Mouse (Mus musculus) kidney, postnatal 0 days (tissue): ENCODE measurements around the gene Fbxl19. TPM values are rescaled to one million over a fixed set of nuclear protein-coding genes. Genes with fewer than 3 reads are reported as not detected.
"Not testable (repeated sequence)": the region's sequence is repeated elsewhere in the genome, so short reads cannot be mapped to it uniquely, and the experiment has no call there.

ENCODE experiments used
- ATAC-seq: fragments of 200-750 bp; cut with Nextera tagmentation; replicated peaks from 2 replicates; pipeline ENCODE4 v1.8.0; 2017; ENCODE audit warnings: low read depth, moderate number of reproducible peaks, moderate TSS enrichment, moderate library complexity; ENCODE audit not compliant: low FRiP score
- DNase-seq: peaks from one replicate; pipeline ENCODE4 v3.0.0-alpha.2; 2016; ENCODE audit warnings: low spot score
- H3K27ac ChIP-seq: fragments of 300-500 bp; sonication (generic); 2 replicates; pipeline ENCODE4 v1.5.1; 2014; ENCODE audit warnings: mild to moderate bottlenecking
- H3K27me3 ChIP-seq: fragments of 300-500 bp; sonication (generic); 2 replicates; pipeline ENCODE4 v1.6.1; 2014; ENCODE audit warnings: low read length, mixed read lengths; ENCODE audit not compliant: insufficient read depth
- H3K36me3 ChIP-seq: fragments of 300-500 bp; sonication (generic); 2 replicates; pipeline ENCODE4 v1.6.1; 2014; ENCODE audit warnings: low read length, mixed read lengths; ENCODE audit not compliant: insufficient read depth
- H3K4me1 ChIP-seq: fragments of 300-500 bp; sonication (generic); replicated peaks from 2 replicates; pipeline ENCODE4 v1.6.1; 2014; ENCODE audit warnings: antibody characterized with exemption, low read length, mixed read lengths; ENCODE audit not compliant: insufficient read depth
- H3K4me2 ChIP-seq: fragments of 300-500 bp; sonication (generic); 2 replicates; pipeline ENCODE4 v1.6.1; 2014; ENCODE audit warnings: mild to moderate bottlenecking, low read length, moderate library complexity, mixed read lengths
- H3K4me3 ChIP-seq: fragments of 300-500 bp; sonication (generic); replicated peaks from 2 replicates; pipeline ENCODE4 v1.5.1; 2014; ENCODE audit warnings: low read depth, low read length
- H3K9ac ChIP-seq: fragments of 300-500 bp; sonication (generic); 2 replicates; pipeline ENCODE4 v1.6.1; 2014; ENCODE audit warnings: low read depth, low read length
- H3K9me3 ChIP-seq: fragments of 300-500 bp; sonication (generic); replicated peaks from 2 replicates; pipeline ENCODE4 v1.6.1; 2016; ENCODE audit warnings: low read length, inconsistent platforms, mixed read lengths
- CTCF ChIP-seq: IDR thresholded peaks from 2 replicates; pipeline ENCODE4 v1.5.1; 2016; ENCODE audit warnings: antibody characterized with exemption, low read depth, mild to moderate bottlenecking, moderate library complexity
- WGBS: fragments of 180-500 bp; shearing (Covaris S2); extraction: QIAGEN DNeasy Blood & Tissue Kit; methylation state at CpG from one replicate; pipeline ENCODE4 v1.1.7; 2014; 5-methylcytosine and 5-hydroxymethylcytosine counted together
- polyA plus RNA-seq: library from polyadenylated mRNA; unstranded; fragments of >200 nt; fragmentation: Nextera tagmentation; extraction: Ambion mirVana; gene quantifications from 2 replicates; pipeline ENCODE4 v1.2.1, GENCODE M21; 2015

The Fbxl19 gene
- polyA plus RNA-seq, 1 experiment from 2014 or later, result 2.8 TPM

- Histone ChIP-seq H3K9ac (no peak overlapping the region), H3K4me1 (no peaks in the 10 kb centered on the region), H3K9me3 (no peaks in the 10 kb centered on the region), H3K36me3 (no peaks in the 10 kb centered on the region), H3K27me3 (no peaks in the 10 kb centered on the region), H3K27ac (no peak overlapping the region), H3K4me2 (no peak overlapping the region), H3K4me3 (no peak overlapping the region)
- no peak for ATAC-seq
- TF ChIP-seq CTCF, result no peak
- WGBS, result 66% methylated on average over 2 of the region's 2 CpGs
- DNase-seq, result no peak
Measured at GRCm38 (mm10) chr7:127725490-127725889, 18.9 kb upstream of the Fbxl19 start.

- TF ChIP-seq CTCF, result no peak
- 74% methylated on average over 6 of the region's 6 CpGs for WGBS
- Histone ChIP-seq H3K9me3 (no peaks in the 10 kb centered on the region), H3K4me2 (no peak overlapping the region), H3K4me1 (no peaks in the 10 kb centered on the region), H3K27ac (no peak overlapping the region), H3K27me3 (no peaks in the 10 kb centered on the region), H3K36me3 (no peaks in the 10 kb centered on the region), H3K4me3 (no peak overlapping the region), H3K9ac (no peak overlapping the region)
- ATAC-seq (no peak), DNase-seq (no peak)
Measured at GRCm38 (mm10) chr7:127725924-127726323, 18.4 kb upstream of the Fbxl19 start.

GRCm38 (mm10) chr7:127727898-127728297 lies 16.4 kb upstream of the Fbxl19 start:
- Histone ChIP-seq H3K9me3 (no peaks in the 10 kb centered on the region), H3K27me3 (no peaks in the 10 kb centered on the region), H3K4me2 (no peak overlapping the region), H3K9ac (no peak overlapping the region), H3K4me3 (no peak overlapping the region), H3K4me1 (no peaks in the 10 kb centered on the region), H3K27ac (no peak overlapping the region), H3K36me3 (no peaks in the 10 kb centered on the region)
- WGBS, result 85% methylated on average over 7 of the region's 7 CpGs
- DNase-seq, result no peak
- ATAC-seq, result no peak
- no peak for TF ChIP-seq CTCF

GRCm38 (mm10) chr7:127730170-127730569 lies 14.2 kb upstream of the Fbxl19 start:
- Histone ChIP-seq H3K4me2 (no peak overlapping the region), H3K27ac (no peak overlapping the region), H3K9ac (no peak overlapping the region), H3K36me3 (no peaks in the 10 kb centered on the region), H3K4me3 (no peak overlapping the region), H3K27me3 (no peaks in the 10 kb centered on the region), H3K4me1 (no peaks in the 10 kb centered on the region), H3K9me3 (no peaks in the 10 kb centered on the region)
- no peak for ATAC-seq
- 66% methylated on average over 4 of the region's 4 CpGs for WGBS
- DNase-seq, result no peak
- TF ChIP-seq CTCF, result no peak

GRCm38 (mm10) chr7:127732066-127732465 lies 12.3 kb upstream of the Fbxl19 start, which contains the start of gene Ctf2:
Gene Ctf2 (minus strand): TSS chr7:127732166.
- H3K27ac ChIP-seq, H3K9ac ChIP-seq, H3K4me2 ChIP-seq, DNase-seq, H3K4me3 ChIP-seq, H3K4me1 ChIP-seq, H3K27me3 ChIP-seq, H3K9me3 ChIP-seq, H3K36me3 ChIP-seq, ATAC-seq: not testable (repeated sequence)
- WGBS, result no CpG with 5 or more reads among the region's 5 CpGs

GRCm38 (mm10) chr7:127745251-127745651 lies 908 bp downstream of the Fbxl19 start:
- DNase-seq (no peak), ATAC-seq (peak; percentile 78)
- no peak for TF ChIP-seq CTCF
- Histone ChIP-seq H3K9me3 (no peaks in the 10 kb centered on the region), H3K4me3 (peak overlapping the region; percentile 86), H3K27me3 (no peaks in the 10 kb centered on the region), H3K36me3 (peaks cover 9% of the 10 kb centered on the region; the same call in 1 of the 2 replicates), H3K9ac (peak overlapping the region; percentile 53), H3K27ac (peak overlapping the region; percentile 74), H3K4me2 (peak overlapping the region; percentile 97), H3K4me1 (peaks cover 5% of the 10 kb centered on the region; the same call in 1 of the 2 replicates)
- WGBS, result 0% methylated on average over 19 of the region's 19 CpGs
